ENCODE assay signal across 8 mouse cellular contexts in the genomic region with DNA sequence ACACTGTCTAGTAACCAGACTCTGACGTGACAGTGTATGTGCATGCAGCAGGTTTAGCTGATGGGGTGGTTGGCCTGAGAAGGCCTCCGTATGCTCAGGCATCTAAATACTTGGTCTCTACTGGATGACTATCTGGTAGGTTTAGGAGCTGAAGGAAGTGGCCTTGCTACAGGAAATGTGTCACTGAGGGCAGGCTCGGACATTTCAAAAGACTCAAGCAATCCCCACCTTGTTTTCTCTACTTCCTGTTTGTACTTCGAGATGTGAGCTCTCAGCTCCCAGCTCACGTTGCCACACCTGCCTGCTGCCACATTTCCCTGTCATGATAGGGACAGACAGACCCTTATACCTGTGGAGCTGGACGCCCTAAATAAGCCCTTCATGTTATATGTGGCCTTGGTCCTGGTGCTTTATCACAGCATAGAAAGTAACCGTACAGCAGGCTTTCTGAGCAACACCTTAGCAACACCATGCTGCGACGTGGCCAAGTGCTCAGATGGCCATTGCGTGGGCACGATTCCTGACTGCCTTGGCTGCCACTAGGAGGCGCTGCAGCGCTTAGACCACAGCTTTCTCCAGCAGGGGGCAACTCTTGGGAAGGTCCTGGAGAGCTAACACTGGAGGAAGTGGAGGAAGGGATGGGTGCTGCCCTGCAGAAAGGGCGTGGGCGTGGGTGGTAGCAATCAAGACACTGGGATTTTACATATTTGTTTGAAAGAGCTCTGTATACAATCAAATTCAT.
DNase-seq lines count a peak whose midpoint lies in the region; ATAC-seq and TF ChIP-seq lines count a peak whose summit lies in the region.

No protein-coding gene starts in this region.

- H3K36me3 ChIP-seq in hindbrain, embryonic 10.5 days = no peaks in the 10 kb centered on the region
- H3K36me3 ChIP-seq in hindbrain, embryonic 13.5 days = no peaks in the 10 kb centered on the region

- H3K4me3 ChIP-seq in hindbrain, embryonic 10.5 days = no peak overlapping the region
- no peak overlapping the region for H3K4me3 ChIP-seq in hindbrain, embryonic 13.5 days
- H3K4me3 ChIP-seq in embryonic fibroblast, embryonic 13.5 days (ENCODE audit: insufficient read depth, low read length) = no peak overlapping the region

- no peak overlapping the region for H3K9ac ChIP-seq in hindbrain, embryonic 13.5 days

- peak; percentile 64 for DNase-seq in hindbrain, embryonic 10.5 days (ENCODE audit: low spot score)
- DNase-seq in 416B (ENCODE audit: low read depth) = peak; percentile 96
- DNase-seq in MN1 (ENCODE audit: low spot score) = peak; percentile 25
- DNase-seq in natural killer cell, adult 2 months (ENCODE audit: low spot score in 2 of 2) = peak; percentile 29 to 49
- DNase-seq in cerebellum, adult 8-10 months = no peak

- no peaks in the 10 kb centered on the region for H3K27me3 ChIP-seq in hindbrain, embryonic 10.5 days (ENCODE audit: insufficient read depth, poor library complexity, severe bottlenecking)
- no peaks in the 10 kb centered on the region for H3K27me3 ChIP-seq in hindbrain, embryonic 13.5 days

- peak overlapping the region; percentile 45; the same call in 1 of the 2 replicates for H3K27ac ChIP-seq in hindbrain, embryonic 10.5 days
- no peak overlapping the region for H3K27ac ChIP-seq in hindbrain, embryonic 13.5 days
- H3K27ac ChIP-seq in embryonic fibroblast, embryonic 13.5 days (ENCODE audit: insufficient read depth, low read length) = no peak overlapping the region

- H3K9me3 ChIP-seq in hindbrain, embryonic 10.5 days = no peaks in the 10 kb centered on the region
- no peaks in the 10 kb centered on the region for H3K9me3 ChIP-seq in hindbrain, embryonic 13.5 days

- WGBS in hindbrain, embryonic 10.5 days = 58% methylated on average over 15 of the region's 15 CpGs
- 62% methylated on average over 15 of the region's 15 CpGs for WGBS in hindbrain, embryonic 13.5 days

- TF ChIP-seq POLR2A in embryonic fibroblast, embryonic 13.5 days (IDR thresholded peaks at IDR 0.05; ENCODE audit: low read depth, low read length) = no peak

- no peak overlapping the region for H3K4me2 ChIP-seq in hindbrain, embryonic 13.5 days

- H3K4me1 ChIP-seq in hindbrain, embryonic 10.5 days (replicated peaks) = peaks cover 19% of the 10 kb centered on the region
- no peaks in the 10 kb centered on the region for H3K4me1 ChIP-seq in hindbrain, embryonic 13.5 days (replicated peaks)
- H3K4me1 ChIP-seq in embryonic fibroblast, embryonic 13.5 days (ENCODE audit: control insufficient read depth, insufficient read depth, low read length) = peaks cover 5% of the 10 kb centered on the region; the same call in 1 of the 2 replicates

- TF ChIP-seq CTCF in embryonic fibroblast, embryonic 13.5 days (IDR thresholded peaks at IDR 0.05; ENCODE audit: borderline replicate concordance, insufficient read depth, low read length) = peak; percentile 86

- no peak for ATAC-seq in hindbrain, embryonic 13.5 days (ENCODE audit: low FRiP score)
- ATAC-seq in erythroblast, adult 5-6 weeks (replicated peaks; ENCODE audit: low FRiP score, poor library complexity, severe bottlenecking) = no peak
